Mouse (Mus musculus): ENCODE results near the gene Gm4907. TPM values are rescaled to one million over a fixed set of nuclear protein-coding genes. Genes with fewer than 3 reads are reported as not detected.
"Not testable (repeated sequence)": the region's sequence is repeated elsewhere in the genome, so short reads cannot be mapped to it uniquely, and the experiment has no call there.

Gm4907 gene
- polyA plus RNA-seq (2016; fragmentation: Nextera tagmentation; extraction: Ambion mirVana): not detected in 2 replicates

- H3K27ac ChIP-seq; H3K4me3 ChIP-seq; H3K9me3 ChIP-seq; H3K27me3 ChIP-seq (ENCODE audit: insufficient read depth, poor library complexity, severe bottlenecking); H3K36me3 ChIP-seq; DNase-seq (ENCODE audit: low spot score); H3K4me1 ChIP-seq (replicated peaks): not testable (repeated sequence)
- 68% methylated on average over 2 of the region's 2 CpGs for WGBS
Measured at GRCm38 (mm10) chrX:23882253-23882652, at the start of gene Gm4907. Gene Gm4907, plus strand, starts transcription at chrX:23882553.

DNA sequence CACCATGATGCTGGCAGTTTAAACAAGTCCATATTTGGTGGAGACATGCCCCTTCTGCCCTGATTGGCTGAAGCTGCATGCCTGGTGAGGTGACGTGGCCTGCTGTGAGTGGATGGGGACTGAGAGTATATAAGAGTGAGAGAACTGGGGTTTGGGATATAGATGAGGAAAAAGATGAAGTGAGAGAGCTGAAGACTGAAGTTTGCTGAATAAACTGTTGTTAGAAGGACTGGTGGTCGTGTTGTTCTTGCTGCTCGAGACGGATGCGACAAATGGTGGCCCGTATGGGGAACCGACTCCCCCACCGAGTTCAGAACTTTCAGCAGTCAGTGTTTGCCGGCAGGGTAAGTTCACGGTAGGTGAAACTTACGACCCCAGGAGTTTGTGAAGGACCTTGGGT, 48.6 kb upstream of the Gm4907 start:
- H3K27ac ChIP-seq; H3K4me3 ChIP-seq; H3K4me1 ChIP-seq (replicated peaks); H3K27me3 ChIP-seq (ENCODE audit: insufficient read depth, poor library complexity, severe bottlenecking); H3K36me3 ChIP-seq; H3K9me3 ChIP-seq; DNase-seq (ENCODE audit: low spot score): not testable (repeated sequence)
- WGBS: 91% methylated on average over 11 of the region's 11 CpGs

DNA sequence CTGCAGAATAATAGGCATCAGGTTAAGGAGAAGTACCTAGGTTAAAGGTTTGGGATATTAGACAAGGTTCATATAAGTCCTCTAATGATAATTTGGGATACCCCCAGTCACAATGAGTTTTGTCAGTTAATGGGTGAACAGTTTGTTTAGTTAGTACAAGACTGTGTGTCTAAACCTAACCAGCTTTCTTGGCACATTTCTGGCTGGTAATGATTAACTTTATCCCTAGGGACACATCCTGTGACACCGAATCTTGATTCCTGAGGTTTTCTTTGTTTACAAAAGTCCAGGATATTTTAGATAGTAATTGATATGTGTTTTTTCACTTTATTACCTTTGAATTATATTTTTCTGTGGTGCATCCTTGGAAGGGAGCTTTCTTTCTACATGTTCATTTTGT, 41.4 kb upstream of the Gm4907 start:
- H3K4me1 ChIP-seq (replicated peaks): no peaks in the 10 kb centered on the region
- 83% methylated on average over 1 of the region's 1 CpGs for WGBS
- no peak for DNase-seq (ENCODE audit: low spot score)
- H3K27ac ChIP-seq: no peak overlapping the region
- H3K4me3 ChIP-seq: no peak overlapping the region
- H3K9me3 ChIP-seq: no peaks in the 10 kb centered on the region
- H3K36me3 ChIP-seq: no peaks in the 10 kb centered on the region
- H3K27me3 ChIP-seq (ENCODE audit: insufficient read depth, poor library complexity, severe bottlenecking): no peaks in the 10 kb centered on the region

- Histone ChIP-seq H3K27me3 (ENCODE audit: insufficient read depth, poor library complexity, severe bottlenecking) (no peaks in the 10 kb centered on the region), H3K36me3 (no peaks in the 10 kb centered on the region), H3K4me3 (no peak overlapping the region), H3K9me3 (peaks cover 11% of the 10 kb centered on the region; the same call in 1 of the 2 replicates), H3K27ac (no peak overlapping the region), H3K4me1 (replicated peaks) (no peaks in the 10 kb centered on the region)
- 65% methylated on average over 2 of the region's 2 CpGs for WGBS
- DNase-seq (ENCODE audit: low spot score): no peak
Measured at GRCm38 (mm10) chrX:23954161-23954560, 71.8 kb downstream of the Gm4907 start.

Other genes starting within 250 kb of the Gm4907 start
- 5.4 and 5.8 TPM in 2 replicates for gene Wdr44, start 189.5 kb upstream of the Gm4907 start, polyA plus RNA-seq (2016; fragmentation: Nextera tagmentation; extraction: Ambion mirVana)
- not detected in 2 replicates for gene Gm4985, start 76.4 kb downstream of the Gm4907 start, polyA plus RNA-seq (2016; fragmentation: Nextera tagmentation; extraction: Ambion mirVana)

Measured in hindbrain, embryonic 10.5 days (tissue).